Mouse (Mus musculus) liver, embryonic 13.5 days (tissue): ENCODE measurements around the gene Rps6ka1. TPM values are rescaled to one million over a fixed set of nuclear protein-coding genes. Genes with fewer than 3 reads are reported as not detected.
A peak's percentile ranks its signal among the peaks of the same experiment; 100 is the strongest.
"Not testable (repeated sequence)": the region's sequence is repeated elsewhere in the genome, so short reads cannot be mapped to it uniquely, and the experiment has no call there.

ENCODE experiments used
- ATAC-seq: fragments of 200-750 bp; cut with Nextera tagmentation; 2 replicates; pipeline ENCODE4 v1.8.0; 2017; ENCODE audit warnings: low read depth, mild to moderate bottlenecking, moderate number of reproducible peaks, moderate library complexity
- DNase-seq: peaks from one replicate; pipeline ENCODE4 v3.0.0; 2022
- H3K27ac ChIP-seq: fragments of 300-500 bp; sonication (generic); 2 replicates; pipeline ENCODE4 v1.5.1; 2015; ENCODE audit warnings: moderate library complexity, mild to moderate bottlenecking, inconsistent platforms
- H3K27me3 ChIP-seq: fragments of 300-500 bp; sonication (generic); 2 replicates; pipeline ENCODE4 v1.6.1; 2015; ENCODE audit warnings: mild to moderate bottlenecking, inconsistent platforms
- H3K36me3 ChIP-seq: fragments of 300-500 bp; sonication (generic); 2 replicates; pipeline ENCODE4 v1.6.1; 2015; ENCODE audit warnings: mild to moderate bottlenecking, inconsistent platforms
- H3K4me1 ChIP-seq: fragments of 300-500 bp; sonication (generic); replicated peaks from 2 replicates; pipeline ENCODE4 v1.6.1; 2015; ENCODE audit warnings: inconsistent platforms
- H3K4me2 ChIP-seq: fragments of 300-500 bp; sonication (generic); 2 replicates; pipeline ENCODE4 v1.6.1; 2015; ENCODE audit warnings: inconsistent platforms, mild to moderate bottlenecking, moderate library complexity
- H3K4me3 ChIP-seq: fragments of 300-500 bp; sonication (generic); replicated peaks from 2 replicates; pipeline ENCODE4 v1.5.1; 2015; ENCODE audit warnings: mild to moderate bottlenecking, inconsistent platforms
- H3K9ac ChIP-seq: fragments of 300-500 bp; sonication (generic); 2 replicates; pipeline ENCODE4 v1.6.1; 2015; ENCODE audit warnings: mild to moderate bottlenecking, inconsistent platforms
- H3K9me3 ChIP-seq: fragments of 300-500 bp; sonication (generic); replicated peaks from 2 replicates; pipeline ENCODE4 v1.6.1; 2016; ENCODE audit warnings: inconsistent platforms
- WGBS: fragments of 180-500 bp; shearing (Covaris S2); methylation state at CpG from one replicate; pipeline ENCODE4 v1.1.7; 2015; ENCODE audit not compliant: insufficient replicate concordance; 5-methylcytosine and 5-hydroxymethylcytosine counted together
- polyA plus RNA-seq: library from polyadenylated mRNA; unstranded; fragments of >200 nt; fragmentation: Nextera tagmentation; extraction: Ambion mirVana; gene quantifications from 2 replicates; pipeline ENCODE4 v1.2.1, GENCODE M21; 2015

The Rps6ka1 gene
- polyA plus RNA-seq: 50.3 and 54.2 TPM in 2 replicates

- Histone ChIP-seq H3K4me1 (peaks cover 32% of the 10 kb centered on the region), H3K27me3 (peaks cover 48% of the 10 kb centered on the region), H3K9ac (peak within 1 kb of the TSS; percentile 75), H3K4me2 (peak within 1 kb of the TSS; percentile 98), H3K4me3 (peak within 1 kb of the TSS; percentile 75), H3K27ac (peak within 1 kb of the TSS; percentile 9; the same call in 1 of the 2 replicates), H3K9me3 (no peaks in the 10 kb centered on the region), H3K36me3 (no peaks in the 10 kb centered on the region)
- WGBS: under 1% methylated on average over 56 of the region's 61 CpGs
- DNase-seq: no peak
- peak; percentile 65 for ATAC-seq
Observed at GRCm38 (mm10) chr4:133887672-133888453, at the start of gene Rps6ka1. Gene Rps6ka1, minus strand, starts transcription at chr4:133887797.

DNA sequence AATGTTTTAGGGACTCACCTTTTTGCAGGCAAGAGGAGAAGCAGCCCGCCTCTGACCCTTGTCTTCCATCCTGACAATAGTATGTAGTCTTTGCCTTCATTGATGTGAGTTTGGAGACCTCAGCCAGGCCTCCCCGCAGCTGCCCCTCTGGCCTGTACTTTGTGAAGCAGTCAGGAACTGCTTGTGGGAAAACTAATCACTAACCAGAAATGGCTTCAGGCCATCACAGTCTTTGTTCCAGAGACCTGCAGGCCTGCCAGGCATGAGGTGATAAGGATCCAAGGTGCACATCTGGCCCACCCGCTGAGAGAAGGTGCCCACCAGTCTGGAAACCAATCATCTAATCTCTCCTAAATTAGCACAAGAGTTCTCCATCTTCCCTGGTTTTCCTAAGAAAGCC lies 44.2 kb upstream of the Rps6ka1 start:
- 51% methylated on average over 3 of the region's 3 CpGs for WGBS
- no peak for DNase-seq
- H3K27ac ChIP-seq: no peak overlapping the region
- peaks cover 27% of the 10 kb centered on the region for H3K4me1 ChIP-seq
- no peak for ATAC-seq
- no peaks in the 10 kb centered on the region for H3K9me3 ChIP-seq
- no peak overlapping the region; the same call in 1 of the 2 replicates for H3K4me2 ChIP-seq
- H3K4me3 ChIP-seq: no peak overlapping the region
- H3K27me3 ChIP-seq: no peaks in the 10 kb centered on the region
- H3K36me3 ChIP-seq: no peaks in the 10 kb centered on the region
- peak overlapping the region; percentile 34; the same call in 1 of the 2 replicates for H3K9ac ChIP-seq

DNA sequence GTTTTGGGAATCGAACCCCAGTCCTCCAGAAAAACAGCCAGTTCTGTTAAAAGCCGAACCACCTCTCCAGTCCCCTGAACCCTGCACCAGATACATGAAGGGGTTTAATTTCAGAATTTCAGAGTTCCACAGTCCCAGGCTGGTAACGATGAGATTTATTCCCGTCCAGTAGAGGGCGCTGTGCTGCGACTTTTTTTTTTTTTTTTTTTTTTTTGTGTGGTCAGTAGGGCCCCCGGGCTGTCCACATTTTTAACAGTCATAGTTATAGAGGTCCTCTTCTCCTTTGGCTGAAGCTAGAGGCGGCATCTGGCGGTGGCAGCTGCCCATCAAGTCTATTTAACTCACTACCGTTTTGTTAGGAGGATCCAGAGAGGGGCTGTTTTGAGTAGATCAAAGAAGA lies 43.8 kb upstream of the Rps6ka1 start:
- DNase-seq: no peak
- ATAC-seq: 0 out of 2 replicates have a peak, but pooled peaks have one; percentile 34
- peak overlapping the region; percentile 34; the same call in 1 of the 2 replicates for H3K9ac ChIP-seq
- WGBS: 7% methylated on average over 10 of the region's 10 CpGs
- no peak overlapping the region for H3K4me3 ChIP-seq
- no peaks in the 10 kb centered on the region for H3K9me3 ChIP-seq
- H3K27ac ChIP-seq: no peak overlapping the region
- no peak overlapping the region; the same call in 1 of the 2 replicates for H3K4me2 ChIP-seq
- no peaks in the 10 kb centered on the region for H3K27me3 ChIP-seq
- no peaks in the 10 kb centered on the region for H3K36me3 ChIP-seq
- H3K4me1 ChIP-seq: peaks cover 27% of the 10 kb centered on the region

DNA sequence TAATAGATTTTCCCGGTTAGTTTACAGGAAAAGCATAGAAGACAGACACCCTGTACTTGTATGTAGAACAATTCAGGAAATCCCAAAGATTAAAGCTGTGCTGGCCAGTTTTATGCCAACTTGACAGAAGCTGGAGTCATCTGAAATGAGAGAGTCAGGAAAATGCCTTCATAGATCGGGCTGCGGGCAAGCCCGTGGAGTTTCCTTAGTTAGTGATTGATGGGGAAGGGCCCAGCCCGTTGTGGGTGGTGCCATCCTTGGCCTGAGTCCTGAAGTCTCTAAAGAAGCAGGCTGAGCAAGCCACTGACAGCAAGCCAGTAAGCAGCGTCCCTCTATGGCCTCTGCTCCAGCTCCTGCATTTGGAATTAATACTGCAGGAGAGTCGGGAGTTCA lies 41.7 kb upstream of the Rps6ka1 start:
- 0 out of 2 replicates have a peak overlapping the region, but pooled peaks have one; percentile 23 for H3K9ac ChIP-seq
- no peak overlapping the region for H3K4me3 ChIP-seq
- H3K4me1 ChIP-seq: peaks cover 22% of the 10 kb centered on the region
- no peaks in the 10 kb centered on the region for H3K36me3 ChIP-seq
- H3K27ac ChIP-seq: peak overlapping the region; percentile 71
- ATAC-seq: no peak
- no peaks in the 10 kb centered on the region for H3K9me3 ChIP-seq
- 10% methylated on average over 7 of the region's 7 CpGs for WGBS
- peak overlapping the region; percentile 46 for H3K4me2 ChIP-seq
- H3K27me3 ChIP-seq: no peaks in the 10 kb centered on the region
- no peak for DNase-seq

DNA sequence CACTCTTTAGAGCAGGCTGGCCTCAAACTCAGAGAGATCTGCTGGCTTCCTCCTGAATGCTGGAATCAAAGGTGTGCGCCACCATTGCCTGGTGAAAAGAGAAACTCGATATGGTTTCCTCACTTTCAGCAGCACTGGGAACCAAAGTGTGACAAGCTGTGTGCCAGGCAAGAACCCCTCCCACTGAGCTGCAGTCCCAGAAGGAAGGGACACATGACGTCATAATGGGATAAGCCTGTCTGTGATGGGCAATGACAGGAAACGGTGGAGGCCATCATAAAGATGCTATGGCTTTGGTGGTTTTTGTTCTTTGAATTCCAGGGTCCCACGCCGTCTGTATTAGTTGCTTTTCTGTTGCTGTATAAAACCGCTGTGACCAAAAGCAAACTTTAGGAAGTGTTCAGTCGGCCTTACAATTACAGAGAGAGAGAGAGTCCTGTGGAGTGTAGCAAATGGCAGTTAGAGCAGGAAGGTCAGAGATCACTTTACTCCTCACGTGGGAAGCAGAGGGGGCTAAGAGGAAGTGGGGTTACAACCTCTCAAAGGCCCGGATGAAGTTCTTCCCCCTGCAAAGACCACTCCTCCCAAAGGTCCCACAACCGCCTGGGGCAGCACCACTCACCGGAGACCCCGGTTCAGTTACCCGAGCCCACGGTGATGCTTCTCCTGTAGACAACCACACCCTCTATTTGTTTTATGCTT lies 41.1 kb upstream of the Rps6ka1 start:
- Histone ChIP-seq H3K4me2 (peak overlapping the region; percentile 46), H3K9ac (no peak overlapping the region), H3K27ac (peak overlapping the region; percentile 71), H3K4me3 (no peak overlapping the region), H3K4me1 (peaks cover 22% of the 10 kb centered on the region), H3K9me3 (no peaks in the 10 kb centered on the region), H3K36me3 (no peaks in the 10 kb centered on the region), H3K27me3 (no peaks in the 10 kb centered on the region)
- WGBS: 15% methylated on average over 15 of the region's 15 CpGs
- no peak for DNase-seq
- no peak for ATAC-seq

DNA sequence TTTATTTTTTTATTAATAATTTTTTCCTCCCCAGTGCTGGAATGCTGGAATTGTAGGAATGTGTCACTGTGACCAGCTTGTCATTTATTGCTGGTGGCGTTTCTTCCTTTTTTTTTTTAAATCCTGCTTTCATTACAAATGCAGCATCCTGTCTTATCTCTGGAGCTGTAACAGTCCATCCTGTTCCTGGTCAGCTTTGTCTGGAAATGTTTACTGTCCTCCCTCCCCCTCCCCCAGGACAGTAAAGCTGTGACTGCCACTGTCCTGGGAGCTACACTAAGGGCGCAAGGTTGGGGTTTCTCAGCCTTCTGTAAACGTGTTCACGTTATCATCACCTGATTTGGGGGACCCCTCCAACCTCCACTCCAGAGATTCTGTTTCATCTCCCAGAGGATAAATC lies 37.6 kb upstream of the Rps6ka1 start:
- Histone ChIP-seq H3K4me3 (no peak overlapping the region), H3K36me3 (no peaks in the 10 kb centered on the region), H3K27ac (no peak overlapping the region), H3K9me3 (no peaks in the 10 kb centered on the region), H3K27me3 (no peaks in the 10 kb centered on the region), H3K9ac (no peak overlapping the region), H3K4me1 (peaks cover 18% of the 10 kb centered on the region), H3K4me2 (no peak overlapping the region)
- ATAC-seq (no peak), DNase-seq (no peak)
- WGBS: 51% methylated on average over 4 of the region's 4 CpGs

DNA sequence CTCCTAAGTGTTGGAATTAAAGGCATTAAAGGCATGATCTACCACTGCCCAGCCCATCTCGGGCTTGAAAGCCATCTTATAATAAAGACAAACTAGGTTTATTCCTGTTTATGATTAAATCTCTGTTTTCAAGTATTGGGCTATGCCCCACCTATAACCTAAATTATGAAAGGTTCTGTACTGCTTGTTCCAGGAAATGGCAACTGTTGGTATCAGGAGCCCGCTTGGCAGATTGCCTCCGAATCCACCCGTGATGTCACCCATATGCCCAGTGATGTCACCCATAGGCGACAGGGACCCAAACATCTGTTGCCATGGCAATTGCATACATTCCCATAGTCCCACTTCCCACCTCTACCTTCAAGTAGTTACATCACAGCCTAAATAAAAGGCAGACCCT lies 36.1 kb upstream of the Rps6ka1 start:
- no peak overlapping the region for H3K27ac ChIP-seq
- no peak overlapping the region for H3K9ac ChIP-seq
- peaks cover 8% of the 10 kb centered on the region for H3K4me1 ChIP-seq
- WGBS: 74% methylated on average over 5 of the region's 5 CpGs
- no peaks in the 10 kb centered on the region for H3K9me3 ChIP-seq
- H3K36me3 ChIP-seq: no peaks in the 10 kb centered on the region
- DNase-seq (no peak), ATAC-seq (no peak)
- no peak overlapping the region for H3K4me3 ChIP-seq
- H3K27me3 ChIP-seq: no peaks in the 10 kb centered on the region
- no peak overlapping the region for H3K4me2 ChIP-seq

GRCm38 (mm10) chr4:133918093-133918825 lies 30.7 kb upstream of the Rps6ka1 start:
- H3K36me3 ChIP-seq, DNase-seq, H3K27ac ChIP-seq, H3K27me3 ChIP-seq, ATAC-seq, H3K9ac ChIP-seq, H3K4me3 ChIP-seq, H3K9me3 ChIP-seq, H3K4me2 ChIP-seq, H3K4me1 ChIP-seq: not testable (repeated sequence)
- WGBS: 74% methylated on average over 23 of the region's 23 CpGs

DNA sequence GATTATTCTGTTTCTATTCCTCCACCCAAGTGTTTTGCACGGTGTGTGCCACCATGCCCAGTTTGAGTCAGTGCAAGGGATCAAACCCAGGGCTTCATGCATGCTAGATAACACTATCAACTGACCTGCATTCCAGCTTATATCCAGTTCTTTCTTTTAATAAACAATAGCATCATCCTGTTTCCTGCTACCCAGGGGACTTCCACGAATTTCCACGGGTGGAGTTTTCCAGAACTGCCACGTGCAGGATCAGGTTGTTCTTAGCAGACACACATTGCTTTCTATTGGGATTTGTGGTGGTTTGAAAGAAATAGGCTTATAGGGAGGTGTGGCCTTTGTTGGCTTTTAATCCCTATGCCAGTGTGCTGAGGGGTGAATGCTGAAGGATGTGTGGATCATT lies 24.4 kb upstream of the Rps6ka1 start:
- no peaks in the 10 kb centered on the region for H3K27me3 ChIP-seq
- no peak overlapping the region for H3K4me3 ChIP-seq
- H3K27ac ChIP-seq: no peak overlapping the region
- H3K4me2 ChIP-seq: no peak overlapping the region
- H3K9ac ChIP-seq: no peak overlapping the region
- 42% methylated on average over 4 of the region's 4 CpGs for WGBS
- ATAC-seq: no peak
- peaks cover 40% of the 10 kb centered on the region for H3K4me1 ChIP-seq
- H3K36me3 ChIP-seq: no peaks in the 10 kb centered on the region
- no peaks in the 10 kb centered on the region for H3K9me3 ChIP-seq
- no peak for DNase-seq

- no peaks in the 10 kb centered on the region for H3K27me3 ChIP-seq
- peaks cover 43% of the 10 kb centered on the region for H3K4me1 ChIP-seq
- peak overlapping the region; percentile 82 for H3K27ac ChIP-seq
- H3K9me3 ChIP-seq: no peaks in the 10 kb centered on the region
- peak overlapping the region; percentile 64 for H3K4me3 ChIP-seq
- under 1% methylated on average over 57 of the region's 57 CpGs for whole genome bisulfite sequencing
- H3K4me2 ChIP-seq: peak overlapping the region; percentile 81
- no peaks in the 10 kb centered on the region for H3K36me3 ChIP-seq
- peak; percentile 84 for DNase-seq
- peak; percentile 89 for ATAC-seq
- peak overlapping the region; percentile 67 for H3K9ac ChIP-seq
Observed at GRCm38 (mm10) chr4:133910236-133911211, 22.9 kb upstream of the Rps6ka1 start.
